Mouse (Mus musculus): ENCODE results near the gene Fas. TPM values are rescaled to one million over a fixed set of nuclear protein-coding genes. Genes with fewer than 3 reads are reported as not detected.

The Fas gene
- polyA plus RNA-seq, 1 experiment, result 2.3 TPM

DNA sequence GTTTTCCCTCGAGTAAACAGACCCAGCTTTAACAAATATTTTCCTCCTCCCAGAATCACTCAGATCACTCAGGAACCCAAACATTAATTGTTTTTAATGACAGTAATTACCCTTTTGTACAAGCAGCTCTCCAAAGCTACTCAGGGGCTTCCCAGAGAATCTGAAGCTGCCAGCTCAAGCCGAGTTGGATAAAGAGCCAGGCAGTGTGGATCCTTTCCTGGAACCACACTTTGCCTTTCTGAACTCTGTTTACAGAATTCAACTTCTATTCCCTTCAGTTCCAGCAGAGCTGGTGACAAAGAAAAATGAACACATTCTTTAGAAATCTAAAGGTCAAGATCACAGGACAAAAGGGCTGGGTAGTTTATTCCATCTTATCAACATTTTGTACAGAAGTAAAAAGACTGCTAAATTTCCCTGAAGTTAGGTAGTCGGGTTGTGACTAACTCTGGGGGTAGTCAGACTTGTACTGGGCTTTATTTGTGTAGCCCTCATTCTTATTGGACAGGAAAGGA is 62.9 kb downstream of the Fas start:
- Histone ChIP-seq H3K4me1 (ENCODE audit: control insufficient read depth, insufficient read depth, insufficient read length, low read length) (0 out of 2 replicates have a peak, but pooled peaks cover 2% of the 10 kb centered on the region), H3K4me3 (ENCODE audit: low read depth, low read length) (no peak overlapping the region), H3K27me3 (ENCODE audit: control insufficient read depth, insufficient read depth, low read length) (no peaks in the 10 kb centered on the region), H3K27ac (ENCODE audit: insufficient read depth, low read depth, low read length) (peak overlapping the region; percentile 51; the same call in 1 of the 2 replicates), H3K36me3 (ENCODE audit: control insufficient read depth, insufficient read depth, low read length) (no peaks in the 10 kb centered on the region)
- WGBS, result 20% methylated on average over 3 of the region's 3 CpGs
- TF ChIP-seq CTCF (IDR thresholded peaks at IDR 0.05; ENCODE audit: extremely low read depth, insufficient read length, insufficient replicate concordance, low read depth, low read length) (no peak), POLR2A (IDR thresholded peaks at IDR 0.05; ENCODE audit: low read depth, low read length) (no peak)

DNA sequence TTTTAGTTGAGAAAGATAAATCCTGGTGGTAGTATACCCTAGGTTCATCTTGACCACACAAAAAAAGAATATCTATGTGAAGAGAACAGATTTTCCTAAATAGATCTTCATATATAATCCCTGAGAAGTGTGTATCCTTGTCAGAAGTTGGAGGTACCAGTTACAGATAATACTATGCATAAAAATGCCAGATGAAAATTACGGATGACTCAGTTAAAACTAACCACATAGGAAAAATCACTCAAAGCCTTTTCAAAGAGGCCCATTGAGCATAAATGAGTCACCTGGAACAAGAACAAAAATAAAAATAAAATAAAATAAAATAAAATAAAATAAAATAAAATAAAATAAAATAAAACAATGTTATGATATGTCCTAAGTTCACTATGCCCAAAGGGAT is 72.2 kb downstream of the Fas start:
- TF ChIP-seq CTCF (IDR thresholded peaks at IDR 0.05; ENCODE audit: extremely low read depth, insufficient read length, insufficient replicate concordance, low read depth, low read length) (no peak), POLR2A (IDR thresholded peaks at IDR 0.05; ENCODE audit: low read depth, low read length) (no peak)
- Histone ChIP-seq H3K36me3 (ENCODE audit: control insufficient read depth, insufficient read depth, low read length) (no peaks in the 10 kb centered on the region), H3K27ac (ENCODE audit: insufficient read depth, low read depth, low read length) (no peak overlapping the region), H3K27me3 (ENCODE audit: control insufficient read depth, insufficient read depth, low read length) (no peaks in the 10 kb centered on the region), H3K4me3 (ENCODE audit: low read depth, low read length) (no peak overlapping the region), H3K4me1 (ENCODE audit: control insufficient read depth, insufficient read depth, insufficient read length, low read length) (no peaks in the 10 kb centered on the region)
- WGBS, result 90% methylated on average over 1 of the region's 1 CpGs

- no peak overlapping the region for H3K4me3 ChIP-seq (ENCODE audit: low read depth, low read length)
- H3K4me1 ChIP-seq (ENCODE audit: control insufficient read depth, insufficient read depth, insufficient read length, low read length), result no peaks in the 10 kb centered on the region
- no peak overlapping the region for H3K27ac ChIP-seq (ENCODE audit: insufficient read depth, low read depth, low read length)
- TF ChIP-seq CTCF (IDR thresholded peaks at IDR 0.05; ENCODE audit: extremely low read depth, insufficient read length, insufficient replicate concordance, low read depth, low read length) (no peak), POLR2A (IDR thresholded peaks at IDR 0.05; ENCODE audit: low read depth, low read length) (no peak)
- H3K36me3 ChIP-seq (ENCODE audit: control insufficient read depth, insufficient read depth, low read length), result no peaks in the 10 kb centered on the region
- WGBS, result 5% methylated on average over 1 of the region's 1 CpGs
- no peaks in the 10 kb centered on the region for H3K27me3 ChIP-seq (ENCODE audit: control insufficient read depth, insufficient read depth, low read length)
Measured at GRCm38 (mm10) chr19:34369551-34369950, 79.1 kb downstream of the Fas start.

GRCm38 (mm10) chr19:34370397-34370796 is 79.9 kb downstream of the Fas start:
- H3K27me3 ChIP-seq (ENCODE audit: control insufficient read depth, insufficient read depth, low read length), result no peaks in the 10 kb centered on the region
- H3K36me3 ChIP-seq (ENCODE audit: control insufficient read depth, insufficient read depth, low read length), result no peaks in the 10 kb centered on the region
- H3K4me1 ChIP-seq (ENCODE audit: control insufficient read depth, insufficient read depth, insufficient read length, low read length), result no peaks in the 10 kb centered on the region
- H3K27ac ChIP-seq (ENCODE audit: insufficient read depth, low read depth, low read length), result no peak overlapping the region
- no peak overlapping the region for H3K4me3 ChIP-seq (ENCODE audit: low read depth, low read length)
- WGBS, result 35% methylated on average over 3 of the region's 3 CpGs
- TF ChIP-seq CTCF (IDR thresholded peaks at IDR 0.05; ENCODE audit: extremely low read depth, insufficient read length, insufficient replicate concordance, low read depth, low read length), result no peak
- no peak for TF ChIP-seq POLR2A (IDR thresholded peaks at IDR 0.05; ENCODE audit: low read depth, low read length)

Other genes with a start within 250 kb of the Fas start
- gene Lipn, start 223.3 kb upstream of the Fas start, polyA plus RNA-seq (2012; rRNA removed), result not detected in 2 replicates
- gene Lipm, start 189.7 kb upstream of the Fas start, polyA plus RNA-seq (2012; rRNA removed), result not detected in 2 replicates
- gene Ankrd22, start 124.6 kb upstream of the Fas start, polyA plus RNA-seq (2012; rRNA removed), result 0.19 TPM in 1 of 2 replicates, not detected in the other
- 2.6 and 6.8 TPM in 2 replicates for gene Stambpl1, start 98.4 kb upstream of the Fas start, polyA plus RNA-seq (2012; rRNA removed)
- gene Acta2, start 35.1 kb upstream of the Fas start, polyA plus RNA-seq (2012; rRNA removed), result 432 and 487 TPM in 2 replicates
- 6.6 and 7.6 TPM in 2 replicates for gene Ch25h, start 184.5 kb downstream of the Fas start, polyA plus RNA-seq (2012; rRNA removed)
- gene Lipa, start 236.8 kb downstream of the Fas start, polyA plus RNA-seq (2012; rRNA removed), result 17.9 and 21.7 TPM in 2 replicates

Measured in small intestine, adult 2 months (tissue).